Mouse (Mus musculus): ENCODE data around the gene Glyr1. TPM values are rescaled to one million over a fixed set of nuclear protein-coding genes. Genes with fewer than 3 reads are reported as not detected.

The Glyr1 gene
- polyA plus RNA-seq (2014; fragmentation: Nextera tagmentation; extraction: Ambion mirVana), result 76.6 and 81.7 TPM in 2 replicates

DNA sequence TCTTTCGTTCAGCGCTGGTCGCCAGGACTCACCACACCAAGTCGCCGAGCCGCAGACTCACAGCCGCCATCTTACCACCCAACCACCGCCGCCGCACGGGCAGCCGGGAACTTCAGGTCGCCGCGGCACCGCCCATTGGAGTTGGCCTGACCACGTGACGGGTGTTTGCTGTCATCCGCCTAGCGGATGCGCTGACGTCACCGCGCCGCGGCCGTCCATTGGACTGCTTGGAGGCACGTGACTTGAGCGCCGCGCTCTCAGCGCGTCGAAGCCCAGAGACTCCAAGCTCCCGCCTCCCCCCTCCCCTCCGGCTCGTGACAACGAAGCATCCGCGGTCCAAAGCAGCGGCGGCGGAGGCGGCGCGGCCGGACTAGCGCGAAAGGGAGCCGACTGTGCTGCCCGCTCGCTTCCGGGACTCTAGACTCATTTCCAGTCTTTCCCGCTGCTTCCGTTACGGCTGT is at the start of gene Glyr1, which contains the start of gene Ubn1:
TSS of gene Glyr1 (minus strand) at position 90 of the 461 bp plus-strand sequence.
TSS of gene Ubn1 (plus strand) at position 284 of the 461 bp plus-strand sequence.
- Histone ChIP-seq H3K9me3 (ENCODE audit: control insufficient read depth, low read depth, low read length) (no peaks in the 10 kb centered on the region), H3K27me3 (ENCODE audit: control insufficient read depth, insufficient read depth, low read length) (no peaks in the 10 kb centered on the region), H3K4me1 (ENCODE audit: control insufficient read depth, insufficient read depth, low read length) (peaks cover 17% of the 10 kb centered on the region; the same call in 1 of the 2 replicates), H3K36me3 (ENCODE audit: control insufficient read depth, insufficient read depth, low read length) (peaks cover 32% of the 10 kb centered on the region), H3K27ac (ENCODE audit: low read length) (peak within 1 kb of the TSS; percentile 97), H3K4me2 (replicated peaks; ENCODE audit: low read depth, low read length) (peak within 1 kb of the TSS; percentile 90), H3K4me3 (ENCODE audit: low read depth, low read length) (peak within 1 kb of the TSS; percentile 95), H3K9ac (replicated peaks; ENCODE audit: low read depth, low read length) (peak within 1 kb of the TSS; percentile 91)
- peak; percentile 99 for ATAC-seq (ENCODE audit: insufficient number of reproducible peaks, insufficient read depth, low FRiP score, low read depth)
- under 1% methylated on average over 56 of the region's 56 CpGs for WGBS

DNA sequence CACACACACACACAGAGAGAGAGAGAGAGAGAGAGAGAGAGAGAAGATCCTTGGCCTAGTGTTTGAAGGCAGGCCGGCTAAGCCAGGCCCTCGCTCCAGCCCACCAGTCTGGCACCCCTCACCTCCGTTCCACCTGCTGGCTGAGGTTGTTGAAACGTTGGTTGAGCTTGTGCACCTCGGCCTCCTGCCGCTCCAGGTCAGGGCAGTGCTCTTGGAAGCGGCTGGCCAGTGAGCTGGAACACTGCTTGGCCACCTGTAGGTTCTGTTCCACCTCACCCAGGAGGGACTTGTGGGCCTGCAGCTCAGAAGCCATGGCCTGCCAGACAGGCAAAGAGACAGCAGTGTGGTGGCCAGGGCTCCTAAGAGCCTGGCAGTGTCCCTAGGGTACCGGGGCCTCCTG is 46.8 kb upstream of the Glyr1 start:
- no peaks in the 10 kb centered on the region for H3K4me1 ChIP-seq (ENCODE audit: control insufficient read depth, insufficient read depth, low read length)
- 82% methylated on average over 8 of the region's 8 CpGs for WGBS
- H3K9ac ChIP-seq (replicated peaks; ENCODE audit: low read depth, low read length), result no peak overlapping the region
- no peaks in the 10 kb centered on the region for H3K36me3 ChIP-seq (ENCODE audit: control insufficient read depth, insufficient read depth, low read length)
- H3K27me3 ChIP-seq (ENCODE audit: control insufficient read depth, insufficient read depth, low read length), result no peaks in the 10 kb centered on the region
- no peak overlapping the region for H3K4me2 ChIP-seq (replicated peaks; ENCODE audit: low read depth, low read length)
- no peak for ATAC-seq (ENCODE audit: insufficient number of reproducible peaks, insufficient read depth, low FRiP score, low read depth)
- no peak overlapping the region for H3K27ac ChIP-seq (ENCODE audit: low read length)
- H3K9me3 ChIP-seq (ENCODE audit: control insufficient read depth, low read depth, low read length), result no peaks in the 10 kb centered on the region
- H3K4me3 ChIP-seq (ENCODE audit: low read depth, low read length), result no peak overlapping the region

DNA sequence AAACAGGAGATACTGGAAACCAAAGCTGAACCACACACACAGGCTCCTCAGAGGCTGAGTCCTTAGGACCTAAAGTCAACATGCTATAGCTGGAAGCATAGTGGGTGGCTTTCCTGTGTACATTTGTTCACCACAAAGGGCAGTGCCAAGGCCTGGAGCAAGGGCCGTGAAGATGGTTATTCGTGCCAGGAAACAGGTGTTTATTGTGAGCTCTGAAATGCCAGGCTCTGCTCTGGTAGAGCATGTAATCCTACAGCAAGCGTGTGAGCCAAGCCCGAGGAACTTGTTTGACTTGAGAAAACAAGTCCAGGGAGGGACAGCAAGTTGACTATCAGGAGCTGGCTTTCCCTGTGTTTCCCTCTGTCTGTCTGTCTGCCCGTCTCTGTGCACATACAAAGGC is 43.6 kb upstream of the Glyr1 start:
- Histone ChIP-seq H3K4me1 (ENCODE audit: control insufficient read depth, insufficient read depth, low read length) (no peaks in the 10 kb centered on the region), H3K9me3 (ENCODE audit: control insufficient read depth, low read depth, low read length) (no peaks in the 10 kb centered on the region), H3K36me3 (ENCODE audit: control insufficient read depth, insufficient read depth, low read length) (peaks cover 2% of the 10 kb centered on the region; the same call in 1 of the 2 replicates), H3K4me3 (ENCODE audit: low read depth, low read length) (no peak overlapping the region), H3K27ac (ENCODE audit: low read length) (no peak overlapping the region), H3K4me2 (replicated peaks; ENCODE audit: low read depth, low read length) (no peak overlapping the region), H3K9ac (replicated peaks; ENCODE audit: low read depth, low read length) (no peak overlapping the region), H3K27me3 (ENCODE audit: control insufficient read depth, insufficient read depth, low read length) (no peaks in the 10 kb centered on the region)
- ATAC-seq (ENCODE audit: insufficient number of reproducible peaks, insufficient read depth, low FRiP score, low read depth), result no peak
- 78% methylated on average over 5 of the region's 5 CpGs for whole genome bisulfite sequencing

DNA sequence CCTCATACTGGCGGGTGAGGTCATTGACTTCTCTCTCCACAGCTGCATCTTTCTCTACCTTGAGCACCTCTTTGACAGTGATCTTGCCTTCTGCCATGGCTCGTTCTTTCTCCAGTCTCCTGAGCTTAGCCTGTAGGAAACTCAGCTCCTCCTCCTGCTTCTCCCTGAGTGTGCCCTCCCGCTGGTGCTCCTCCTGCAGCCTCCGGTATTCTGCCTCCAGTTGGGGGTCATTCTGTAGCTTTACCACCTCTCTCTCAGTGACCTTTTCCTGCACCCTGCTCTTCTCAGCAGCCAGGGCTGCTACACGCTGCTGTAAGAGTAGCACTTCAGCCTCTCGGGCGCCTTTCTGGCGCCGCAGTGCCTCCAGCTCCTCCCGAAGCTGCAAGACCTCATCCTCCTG is 39.4 kb upstream of the Glyr1 start:
- no peak overlapping the region for H3K4me2 ChIP-seq (replicated peaks; ENCODE audit: low read depth, low read length)
- no peaks in the 10 kb centered on the region for H3K27me3 ChIP-seq (ENCODE audit: control insufficient read depth, insufficient read depth, low read length)
- H3K4me1 ChIP-seq (ENCODE audit: control insufficient read depth, insufficient read depth, low read length), result no peaks in the 10 kb centered on the region
- H3K4me3 ChIP-seq (ENCODE audit: low read depth, low read length), result no peak overlapping the region
- H3K27ac ChIP-seq (ENCODE audit: low read length), result no peak overlapping the region
- H3K9me3 ChIP-seq (ENCODE audit: control insufficient read depth, low read depth, low read length), result no peaks in the 10 kb centered on the region
- 59% methylated on average over 10 of the region's 10 CpGs for WGBS
- H3K36me3 ChIP-seq (ENCODE audit: control insufficient read depth, insufficient read depth, low read length), result peaks cover 35% of the 10 kb centered on the region
- no peak overlapping the region for H3K9ac ChIP-seq (replicated peaks; ENCODE audit: low read depth, low read length)
- ATAC-seq (ENCODE audit: insufficient number of reproducible peaks, insufficient read depth, low FRiP score, low read depth), result no peak

DNA sequence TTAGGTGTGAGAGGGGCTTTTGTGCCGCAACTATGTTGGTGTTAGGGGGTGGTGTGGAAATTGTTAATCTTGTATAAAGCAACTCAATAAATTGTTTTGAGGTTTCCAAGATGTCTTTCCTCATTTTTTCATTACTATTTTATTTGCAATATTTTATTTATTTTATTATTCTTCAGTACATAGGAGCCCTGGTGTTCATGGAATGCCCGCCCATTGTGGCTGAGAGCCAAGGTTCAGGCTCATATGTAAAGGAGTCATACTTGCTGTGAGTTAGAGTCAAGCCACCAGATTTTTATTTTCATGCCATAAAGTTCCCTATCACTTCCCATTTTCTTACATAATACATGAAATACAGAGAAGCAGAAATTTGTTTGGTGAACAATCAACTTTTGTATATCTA is 36.5 kb upstream of the Glyr1 start:
- Histone ChIP-seq H3K27me3 (ENCODE audit: control insufficient read depth, insufficient read depth, low read length) (no peaks in the 10 kb centered on the region), H3K4me3 (ENCODE audit: low read depth, low read length) (no peak overlapping the region), H3K4me2 (replicated peaks; ENCODE audit: low read depth, low read length) (no peak overlapping the region), H3K27ac (ENCODE audit: low read length) (no peak overlapping the region), H3K9me3 (ENCODE audit: control insufficient read depth, low read depth, low read length) (no peaks in the 10 kb centered on the region), H3K9ac (replicated peaks; ENCODE audit: low read depth, low read length) (no peak overlapping the region), H3K36me3 (ENCODE audit: control insufficient read depth, insufficient read depth, low read length) (peaks cover 48% of the 10 kb centered on the region), H3K4me1 (ENCODE audit: control insufficient read depth, insufficient read depth, low read length) (no peaks in the 10 kb centered on the region)
- 98% methylated on average over 2 of the region's 2 CpGs for WGBS
- no peak for ATAC-seq (ENCODE audit: insufficient number of reproducible peaks, insufficient read depth, low FRiP score, low read depth)

DNA sequence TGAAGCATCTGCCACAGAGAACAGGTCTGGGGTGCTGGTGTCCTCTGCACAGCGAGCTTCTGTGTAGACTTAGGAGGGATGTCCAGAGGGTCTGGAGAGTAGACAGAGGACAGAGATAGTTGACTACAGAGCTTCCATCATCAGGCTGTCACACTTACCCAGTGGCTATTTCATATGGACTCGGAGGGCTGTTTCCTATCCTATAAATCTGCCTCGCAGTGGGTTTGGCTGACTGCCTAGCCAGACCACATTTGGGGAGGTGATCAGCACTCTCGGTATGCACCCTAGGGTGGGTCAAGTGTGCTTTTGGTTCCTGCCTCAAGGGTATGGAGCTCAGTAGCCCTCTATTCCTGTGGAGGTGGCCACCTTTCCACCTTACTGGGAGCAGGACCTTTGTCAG is 35.5 kb upstream of the Glyr1 start:
- ATAC-seq (ENCODE audit: insufficient number of reproducible peaks, insufficient read depth, low FRiP score, low read depth), result no peak
- no peak overlapping the region for H3K9ac ChIP-seq (replicated peaks; ENCODE audit: low read depth, low read length)
- no peaks in the 10 kb centered on the region for H3K27me3 ChIP-seq (ENCODE audit: control insufficient read depth, insufficient read depth, low read length)
- H3K27ac ChIP-seq (ENCODE audit: low read length), result no peak overlapping the region
- no peak overlapping the region for H3K4me2 ChIP-seq (replicated peaks; ENCODE audit: low read depth, low read length)
- no peaks in the 10 kb centered on the region for H3K4me1 ChIP-seq (ENCODE audit: control insufficient read depth, insufficient read depth, low read length)
- WGBS, result 89% methylated on average over 4 of the region's 4 CpGs
- H3K9me3 ChIP-seq (ENCODE audit: control insufficient read depth, low read depth, low read length), result no peaks in the 10 kb centered on the region
- no peak overlapping the region for H3K4me3 ChIP-seq (ENCODE audit: low read depth, low read length)
- H3K36me3 ChIP-seq (ENCODE audit: control insufficient read depth, insufficient read depth, low read length), result peaks cover 49% of the 10 kb centered on the region

DNA sequence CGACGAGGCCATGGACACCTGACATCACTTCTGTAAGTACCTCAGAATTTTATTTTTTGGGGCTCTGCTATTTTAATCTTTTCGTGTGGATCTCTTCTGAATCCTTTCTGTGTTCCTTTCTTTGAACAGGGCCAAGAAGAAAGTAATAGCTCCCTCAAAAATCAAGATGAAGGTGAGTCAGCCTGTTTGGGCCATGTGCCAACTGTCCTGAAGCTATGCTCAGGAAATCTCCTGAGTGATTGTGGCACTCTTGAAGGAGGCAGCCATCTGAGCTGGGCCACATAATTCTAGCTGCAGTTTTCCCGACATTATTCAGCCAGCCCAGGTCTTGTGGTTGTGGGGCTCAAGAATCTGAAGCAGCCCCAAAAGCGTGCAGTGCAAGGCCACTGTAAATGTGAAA is 24.7 kb upstream of the Glyr1 start:
- WGBS, result 94% methylated on average over 5 of the region's 5 CpGs
- no peak overlapping the region for H3K27ac ChIP-seq (ENCODE audit: low read length)
- no peak overlapping the region for H3K4me2 ChIP-seq (replicated peaks; ENCODE audit: low read depth, low read length)
- no peaks in the 10 kb centered on the region for H3K4me1 ChIP-seq (ENCODE audit: control insufficient read depth, insufficient read depth, low read length)
- no peak overlapping the region for H3K9ac ChIP-seq (replicated peaks; ENCODE audit: low read depth, low read length)
- no peaks in the 10 kb centered on the region for H3K9me3 ChIP-seq (ENCODE audit: control insufficient read depth, low read depth, low read length)
- no peak overlapping the region for H3K4me3 ChIP-seq (ENCODE audit: low read depth, low read length)
- no peak for ATAC-seq (ENCODE audit: insufficient number of reproducible peaks, insufficient read depth, low FRiP score, low read depth)
- H3K27me3 ChIP-seq (ENCODE audit: control insufficient read depth, insufficient read depth, low read length), result no peaks in the 10 kb centered on the region
- peaks cover 81% of the 10 kb centered on the region for H3K36me3 ChIP-seq (ENCODE audit: control insufficient read depth, insufficient read depth, low read length)

DNA sequence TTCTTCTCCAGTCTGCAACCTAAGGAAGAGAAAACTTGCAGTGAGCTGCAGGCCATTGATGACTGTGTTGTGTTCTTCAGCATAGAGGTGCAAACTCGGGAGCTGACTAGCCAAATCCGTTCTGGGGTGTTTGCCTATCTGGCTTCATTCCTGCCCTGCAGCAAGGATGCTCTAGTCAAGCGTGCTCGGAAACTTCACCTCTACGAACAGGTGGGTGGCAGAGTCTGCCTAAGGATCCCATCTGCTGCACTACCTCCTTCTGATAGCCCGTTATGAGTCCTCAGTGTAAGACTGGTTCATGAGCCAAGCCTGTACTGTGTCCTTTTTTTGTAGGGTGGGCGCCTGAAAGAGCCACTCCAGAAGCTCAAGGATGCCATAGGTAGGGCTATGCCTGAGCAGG is 22.3 kb upstream of the Glyr1 start:
- no peaks in the 10 kb centered on the region for H3K9me3 ChIP-seq (ENCODE audit: control insufficient read depth, low read depth, low read length)
- no peak for ATAC-seq (ENCODE audit: insufficient number of reproducible peaks, insufficient read depth, low FRiP score, low read depth)
- no peaks in the 10 kb centered on the region for H3K4me1 ChIP-seq (ENCODE audit: control insufficient read depth, insufficient read depth, low read length)
- peaks cover 64% of the 10 kb centered on the region for H3K36me3 ChIP-seq (ENCODE audit: control insufficient read depth, insufficient read depth, low read length)
- H3K4me3 ChIP-seq (ENCODE audit: low read depth, low read length), result no peak overlapping the region
- no peaks in the 10 kb centered on the region for H3K27me3 ChIP-seq (ENCODE audit: control insufficient read depth, insufficient read depth, low read length)
- no peak overlapping the region for H3K27ac ChIP-seq (ENCODE audit: low read length)
- no peak overlapping the region for H3K4me2 ChIP-seq (replicated peaks; ENCODE audit: low read depth, low read length)
- 92% methylated on average over 7 of the region's 7 CpGs for WGBS
- no peak overlapping the region for H3K9ac ChIP-seq (replicated peaks; ENCODE audit: low read depth, low read length)

DNA sequence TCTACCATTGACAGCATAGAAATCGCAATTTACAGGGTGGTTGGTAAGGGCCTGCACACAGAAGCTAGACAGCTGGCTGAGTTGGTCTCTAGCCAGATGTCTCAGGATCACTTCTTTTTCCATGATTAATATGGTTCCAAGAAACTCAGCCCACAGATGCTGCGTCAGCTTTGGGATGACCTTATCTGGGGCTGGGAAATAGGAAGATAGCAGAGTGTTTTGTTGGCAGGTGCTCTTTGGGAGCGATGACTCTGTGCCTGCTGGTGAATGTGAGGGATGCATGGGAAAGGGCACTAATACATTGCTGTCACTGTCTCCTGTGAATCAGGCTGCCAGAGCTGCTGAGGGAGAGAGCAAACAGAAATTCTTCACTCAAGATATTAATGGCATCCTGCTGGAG is 20.7 kb upstream of the Glyr1 start:
- ATAC-seq (ENCODE audit: insufficient number of reproducible peaks, insufficient read depth, low FRiP score, low read depth), result no peak
- Histone ChIP-seq H3K4me1 (ENCODE audit: control insufficient read depth, insufficient read depth, low read length) (no peaks in the 10 kb centered on the region), H3K9me3 (ENCODE audit: control insufficient read depth, low read depth, low read length) (no peaks in the 10 kb centered on the region), H3K36me3 (ENCODE audit: control insufficient read depth, insufficient read depth, low read length) (peaks cover 52% of the 10 kb centered on the region), H3K4me2 (replicated peaks; ENCODE audit: low read depth, low read length) (no peak overlapping the region), H3K27me3 (ENCODE audit: control insufficient read depth, insufficient read depth, low read length) (no peaks in the 10 kb centered on the region), H3K9ac (replicated peaks; ENCODE audit: low read depth, low read length) (no peak overlapping the region), H3K4me3 (ENCODE audit: low read depth, low read length) (no peak overlapping the region), H3K27ac (ENCODE audit: low read length) (no peak overlapping the region)
- 82% methylated on average over 3 of the region's 3 CpGs for WGBS
